Mouse (Mus musculus): ENCODE measurements around the gene Grin2b. TPM values are rescaled to one million over a fixed set of nuclear protein-coding genes. Genes with fewer than 3 reads are reported as not detected.
"Not testable (repeated sequence)": the region's sequence is repeated elsewhere in the genome, so short reads cannot be mapped to it uniquely, and the experiment has no call there.

The Grin2b gene
- total and polyA plus RNA-seq, 2 experiments from 2014 or later = 64.1 to 76.4 TPM

DNA sequence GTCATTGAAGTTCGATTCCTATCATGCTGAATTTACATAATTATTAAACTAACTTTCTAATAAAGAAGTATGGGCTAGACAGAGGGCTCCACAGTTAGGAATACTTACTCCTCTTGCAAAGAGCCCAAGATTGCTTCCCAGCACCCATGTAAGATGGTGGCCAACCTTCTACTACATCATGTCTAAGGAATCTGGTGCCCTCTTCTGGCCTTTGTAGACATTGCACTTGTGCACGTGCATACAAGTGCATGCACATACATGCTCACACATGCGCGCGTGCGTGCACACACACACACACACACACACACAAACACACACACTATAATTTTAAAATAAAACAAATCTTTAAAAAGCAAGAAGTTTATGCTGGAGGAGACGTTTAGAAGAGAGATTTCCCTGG is 481.8 kb downstream of the Grin2b start:
- 95% methylated on average over 7 of the region's 7 CpGs for WGBS
- Histone ChIP-seq H3K36me3 (ENCODE audit: insufficient read depth, low read length) (no peaks in the 10 kb centered on the region), H3K4me1 (ENCODE audit: insufficient read depth, low read length) (no peaks in the 10 kb centered on the region), H3K9me3 (ENCODE audit: low read length) (no peaks in the 10 kb centered on the region), H3K9ac (replicated peaks; ENCODE audit: low read length, poor library complexity, severe bottlenecking) (no peak overlapping the region), H3K27me3 (ENCODE audit: insufficient read depth, low read length) (no peaks in the 10 kb centered on the region), H3K4me2 (ENCODE audit: low read depth, low read length, poor library complexity, severe bottlenecking) (no peak overlapping the region), H3K4me3 (ENCODE audit: low read depth, low read length) (no peak overlapping the region), H3K27ac (ENCODE audit: low read depth, low read length) (no peak overlapping the region)
- ATAC-seq (ENCODE audit: low FRiP score) = no peak
- TF ChIP-seq CTCF (IDR thresholded peaks at IDR 0.05) = peak; percentile 37
- DNase-seq (ENCODE audit: low spot score) = no peak

DNA sequence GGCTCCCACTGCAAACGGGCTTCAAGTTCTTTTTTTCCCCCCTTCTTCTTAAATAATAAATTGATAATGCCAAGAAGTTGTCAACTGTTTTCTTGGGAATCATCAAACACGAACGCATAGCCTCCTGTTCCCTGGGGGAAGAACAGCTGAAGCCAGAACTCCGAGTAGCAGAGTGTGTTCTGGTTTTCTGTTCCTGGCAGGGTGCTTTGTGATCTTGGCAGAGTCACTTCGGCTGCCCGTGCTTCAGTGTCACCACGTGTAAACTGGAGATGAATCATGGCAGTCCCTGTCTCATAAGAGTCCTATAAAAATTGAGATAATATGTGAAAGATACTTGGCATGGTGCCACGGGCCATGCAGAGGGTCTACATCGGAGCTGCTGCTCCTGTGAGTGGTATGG is 485.4 kb downstream of the Grin2b start:
- H3K9ac ChIP-seq (replicated peaks; ENCODE audit: low read length, poor library complexity, severe bottlenecking) = no peak overlapping the region
- TF ChIP-seq CTCF (IDR thresholded peaks at IDR 0.05) = no peak
- no peak overlapping the region for H3K4me2 ChIP-seq (ENCODE audit: low read depth, low read length, poor library complexity, severe bottlenecking)
- H3K27ac ChIP-seq (ENCODE audit: low read depth, low read length) = no peak overlapping the region
- H3K4me3 ChIP-seq (ENCODE audit: low read depth, low read length) = no peak overlapping the region
- no peaks in the 10 kb centered on the region for H3K36me3 ChIP-seq (ENCODE audit: insufficient read depth, low read length)
- no peak for DNase-seq (ENCODE audit: low spot score)
- no peak for ATAC-seq (ENCODE audit: low FRiP score)
- H3K27me3 ChIP-seq (ENCODE audit: insufficient read depth, low read length) = no peaks in the 10 kb centered on the region
- no peaks in the 10 kb centered on the region for H3K9me3 ChIP-seq (ENCODE audit: low read length)
- 78% methylated on average over 9 of the region's 9 CpGs for WGBS
- H3K4me1 ChIP-seq (ENCODE audit: insufficient read depth, low read length) = no peaks in the 10 kb centered on the region

DNA sequence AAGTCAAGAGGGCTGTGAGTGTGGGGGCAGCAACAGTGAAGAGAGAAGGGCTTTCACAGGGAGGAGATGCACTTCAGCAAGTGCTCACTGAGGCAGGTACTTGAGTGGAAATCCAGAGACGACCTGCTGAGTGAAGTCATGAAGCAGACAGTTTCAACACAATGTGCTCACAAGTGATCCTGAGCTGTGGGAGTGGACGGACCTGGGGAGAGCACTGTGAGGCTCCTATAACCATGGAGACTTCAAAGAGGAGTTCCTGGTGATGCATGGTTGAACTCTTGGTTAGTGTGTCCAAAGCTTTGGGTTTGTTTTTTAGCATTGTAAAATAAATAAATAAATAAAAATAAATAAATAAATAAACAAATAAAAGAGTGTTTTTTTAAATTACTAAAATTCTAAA is 489.1 kb downstream of the Grin2b start:
- Histone ChIP-seq H3K27me3 (ENCODE audit: insufficient read depth, low read length) (no peaks in the 10 kb centered on the region), H3K27ac (ENCODE audit: low read depth, low read length) (no peak overlapping the region), H3K4me3 (ENCODE audit: low read depth, low read length) (no peak overlapping the region), H3K9me3 (ENCODE audit: low read length) (no peaks in the 10 kb centered on the region), H3K4me1 (ENCODE audit: insufficient read depth, low read length) (no peaks in the 10 kb centered on the region), H3K9ac (replicated peaks; ENCODE audit: low read length, poor library complexity, severe bottlenecking) (no peak overlapping the region), H3K4me2 (ENCODE audit: low read depth, low read length, poor library complexity, severe bottlenecking) (no peak overlapping the region), H3K36me3 (ENCODE audit: insufficient read depth, low read length) (no peaks in the 10 kb centered on the region)
- TF ChIP-seq CTCF (IDR thresholded peaks at IDR 0.05) = no peak
- ATAC-seq (ENCODE audit: low FRiP score) (no peak), DNase-seq (ENCODE audit: low spot score) (no peak)
- WGBS = 44% methylated on average over 2 of the region's 2 CpGs

DNA sequence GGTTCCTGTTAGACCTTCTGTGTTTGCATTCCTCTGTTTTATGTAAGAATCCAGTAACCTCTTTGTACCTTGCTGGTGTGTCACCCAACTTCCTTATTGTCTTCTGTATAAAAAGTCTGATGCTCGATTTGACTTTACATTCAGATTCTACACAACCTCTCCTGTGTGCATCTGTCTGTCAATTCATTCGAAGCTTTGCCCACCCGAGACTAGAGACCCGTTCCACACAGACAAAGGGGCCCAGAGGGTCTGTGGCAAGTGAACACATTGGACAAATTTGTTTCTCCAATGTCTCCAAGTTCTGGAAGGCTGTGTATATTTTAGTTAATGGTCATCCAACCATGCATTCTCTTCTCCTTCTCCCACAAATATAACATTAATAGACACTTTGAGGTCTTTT is 491.9 kb downstream of the Grin2b start:
- WGBS = 88% methylated on average over 4 of the region's 4 CpGs
- H3K36me3 ChIP-seq (ENCODE audit: insufficient read depth, low read length) = not testable (repeated sequence)

DNA sequence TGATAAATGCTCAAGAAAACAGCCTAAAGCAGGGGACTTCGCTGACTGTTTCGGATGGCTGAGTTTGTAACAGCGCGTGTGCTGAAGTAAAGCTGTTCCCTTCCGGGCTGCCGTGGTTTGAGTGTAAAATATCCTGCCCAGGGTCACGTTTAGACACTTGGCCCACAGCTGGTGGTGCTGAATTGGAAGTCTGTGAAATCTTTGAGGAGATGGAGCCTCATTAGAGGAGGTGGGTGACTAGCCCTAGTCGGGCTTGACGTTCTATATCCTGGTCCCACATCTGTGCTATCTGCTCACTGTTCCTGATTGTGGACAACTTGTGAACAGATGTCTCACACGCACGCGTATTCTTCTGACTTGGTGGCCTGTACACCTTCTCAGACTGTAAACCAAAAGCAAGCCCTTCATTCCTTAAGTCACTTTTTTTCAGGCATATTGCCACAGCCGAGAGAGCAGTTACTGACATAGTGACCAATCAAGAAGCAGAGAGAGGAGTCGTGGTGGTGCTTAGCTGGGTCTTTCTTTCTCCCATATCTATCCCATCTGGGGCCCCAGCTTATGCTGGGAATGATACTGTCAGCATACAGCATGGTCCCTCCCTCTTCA is 493.1 kb downstream of the Grin2b start:
- 81% methylated on average over 14 of the region's 14 CpGs for WGBS
- no peak overlapping the region for H3K4me2 ChIP-seq (ENCODE audit: low read depth, low read length, poor library complexity, severe bottlenecking)
- no peak for TF ChIP-seq CTCF (IDR thresholded peaks at IDR 0.05)

More for the DNA sequence above, 491.9 kb downstream of the Grin2b start:
- DNase-seq (ENCODE audit: low spot score); H3K27ac ChIP-seq (ENCODE audit: low read depth, low read length); H3K9me3 ChIP-seq (ENCODE audit: low read length); H3K4me2 ChIP-seq (ENCODE audit: low read depth, low read length, poor library complexity, severe bottlenecking); H3K4me3 ChIP-seq (ENCODE audit: low read depth, low read length); H3K9ac ChIP-seq (replicated peaks; ENCODE audit: low read length, poor library complexity, severe bottlenecking); ATAC-seq (ENCODE audit: low FRiP score); H3K4me1 ChIP-seq (ENCODE audit: insufficient read depth, low read length); H3K27me3 ChIP-seq (ENCODE audit: insufficient read depth, low read length): not testable (repeated sequence)

DNA sequence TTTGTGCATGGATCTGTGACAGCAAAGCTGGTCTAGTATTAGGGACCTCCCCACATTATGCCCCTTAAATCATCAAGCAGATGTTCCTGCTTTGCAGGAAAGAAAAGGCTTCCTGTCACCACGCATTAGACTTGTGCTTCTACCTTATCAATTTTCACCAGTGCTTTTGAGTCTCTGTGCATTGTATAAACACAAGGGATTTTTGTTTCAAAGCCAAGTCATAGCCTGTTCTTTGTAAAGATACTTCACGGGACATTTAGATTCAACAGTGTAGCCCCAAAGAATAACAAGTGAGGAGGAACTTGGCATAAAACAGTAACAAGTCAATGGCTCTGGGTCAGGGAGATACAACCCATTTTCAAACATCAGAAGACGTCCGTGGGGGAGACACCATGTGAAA is 498.9 kb downstream of the Grin2b start:
- H3K4me3 ChIP-seq (ENCODE audit: low read depth, low read length) = no peak overlapping the region
- WGBS = 28% methylated on average over 4 of the region's 4 CpGs
- H3K36me3 ChIP-seq (ENCODE audit: insufficient read depth, low read length) = no peaks in the 10 kb centered on the region
- 0 out of 2 replicates have a peak, but pooled peaks cover 3% of the 10 kb centered on the region for H3K9me3 ChIP-seq (ENCODE audit: low read length)
- H3K4me1 ChIP-seq (ENCODE audit: insufficient read depth, low read length) = no peaks in the 10 kb centered on the region
- H3K27ac ChIP-seq (ENCODE audit: low read depth, low read length) = no peak overlapping the region
- no peak overlapping the region for H3K9ac ChIP-seq (replicated peaks; ENCODE audit: low read length, poor library complexity, severe bottlenecking)
- H3K27me3 ChIP-seq (ENCODE audit: insufficient read depth, low read length) = no peaks in the 10 kb centered on the region
- no peak overlapping the region for H3K4me2 ChIP-seq (ENCODE audit: low read depth, low read length, poor library complexity, severe bottlenecking)
- no peak for DNase-seq (ENCODE audit: low spot score)
- no peak for ATAC-seq (ENCODE audit: low FRiP score)
- no peak for TF ChIP-seq CTCF (IDR thresholded peaks at IDR 0.05)

More for the DNA sequence above, 493.1 kb downstream of the Grin2b start:
- Histone ChIP-seq H3K9ac (replicated peaks; ENCODE audit: low read length, poor library complexity, severe bottlenecking) (no peak overlapping the region), H3K9me3 (ENCODE audit: low read length) (no peaks in the 10 kb centered on the region), H3K4me1 (ENCODE audit: insufficient read depth, low read length) (no peaks in the 10 kb centered on the region), H3K4me3 (ENCODE audit: low read depth, low read length) (no peak overlapping the region), H3K36me3 (ENCODE audit: insufficient read depth, low read length) (no peaks in the 10 kb centered on the region), H3K27me3 (ENCODE audit: insufficient read depth, low read length) (no peaks in the 10 kb centered on the region), H3K27ac (ENCODE audit: low read depth, low read length) (no peak overlapping the region)
- no peak for ATAC-seq (ENCODE audit: low FRiP score)
- no peak for DNase-seq (ENCODE audit: low spot score)

All from midbrain, postnatal 0 days (tissue).